Mouse (Mus musculus): ENCODE measurements around the gene Rnf25. TPM values are rescaled to one million over a fixed set of nuclear protein-coding genes. Genes with fewer than 3 reads are reported as not detected.

Rnf25 gene
- total RNA-seq, 2 experiments from 2014 or later = 16.2 to 16.5 TPM

Small RNAs within 50 kb of the gene (microRNA-seq; reads per million reads assigned to microRNA genes)
- gene Gm25035 = not detected

Other genes starting within 250 kb of the Rnf25 start
- gene Catip, start 239.3 kb downstream of the Rnf25 start, total RNA-seq (2021) = under 1 TPM in 1 of 2 experiments, not detected in 1; 0.11 TPM
- 1 to 10 TPM; 3.6 to 8.1 TPM for gene Slc11a1, start 226.2 kb downstream of the Rnf25 start, total RNA-seq (2021)
- gene Ctdsp1, start 209.9 kb downstream of the Rnf25 start, total RNA-seq (2021) = 100 to 1,000 TPM; 107 TPM
- under 1 TPM in 1 of 2 experiments, not detected in 1; 0.11 TPM for gene Vil1, start 192.0 kb downstream of the Rnf25 start, total RNA-seq (2021)
- gene Cnot9, start 95.3 kb downstream of the Rnf25 start, total RNA-seq (2021) = 10 to 100 TPM; 12.1 to 13.1 TPM
- gene Plcd4, start 58.5 kb downstream of the Rnf25 start, total RNA-seq (2021) = 10 to 100 TPM; 58.2 to 66.9 TPM
- 1 to 10 TPM; 7.2 to 7.8 TPM for gene Usp37, start 57.1 kb downstream of the Rnf25 start, total RNA-seq (2021)
- 1 to 10 TPM; 8.7 to 9.7 TPM for gene Zfp142, start 13.2 kb downstream of the Rnf25 start, total RNA-seq (2021)
- 10 to 100 TPM; 20.6 to 21.6 TPM for gene Bcs1l, start 13.1 kb downstream of the Rnf25 start, total RNA-seq (2021)
- under 1 TPM; 0.27 to 0.28 TPM for gene Stk36, start within 50 bp of the Rnf25 start, total RNA-seq (2021)
- 10 to 100 TPM in 1 of 2 experiments, 1 to 10 TPM in 1; 9.0 to 11.0 TPM for gene Ttll4, start 60.3 kb upstream of the Rnf25 start, total RNA-seq (2021)
- gene Cyp27a1, start 112.2 kb upstream of the Rnf25 start, total RNA-seq (2021) = 10 to 100 TPM; 55.7 to 57.8 TPM
- gene Prkag3, start 147.8 kb upstream of the Rnf25 start, total RNA-seq (2021) = 100 to 1,000 TPM in 1 of 2 experiments, 10 to 100 TPM in 1; 75.0 to 102 TPM
- gene Wnt6, start 170.5 kb upstream of the Rnf25 start, total RNA-seq (2021) = under 1 TPM; 0.45 to 0.50 TPM
- under 1 TPM; 0.11 to 0.14 TPM for gene Wnt10a, start 190.1 kb upstream of the Rnf25 start, total RNA-seq (2021)

All from gastrocnemius, adult 18-20 months (tissue).